Mouse (Mus musculus): ENCODE data around the gene Tmem121.

- no peak for TF ChIP-seq CTCF (IDR thresholded peaks at IDR 0.05; ENCODE audit: insufficient read depth, low read depth, low read length)
- no peak for TF ChIP-seq POLR2A (IDR thresholded peaks at IDR 0.05; ENCODE audit: insufficient read depth, low read depth, low read length)
Measured at GRCm38 (mm10) chr12:113188349-113189055, 2.8 kb downstream of the Tmem121 start.
